Mouse (Mus musculus): Measurements from ENCODE around the gene Hrasls5.

GRCm38 (mm10) chr19:7590795-7591194 is 21.5 kb upstream of the Hrasls5 start:
- TF ChIP-seq CTCF (IDR thresholded peaks at IDR 0.05; ENCODE audit: extremely low read depth, insufficient read depth, low read length), result no peak
- TF ChIP-seq POLR2A (IDR thresholded peaks at IDR 0.05; ENCODE audit: extremely low read depth, insufficient read depth, low read length), result no peak

Measured in cortical plate, adult 2 months (tissue).